Mouse (Mus musculus) heart, embryonic 11.5 days (tissue): Measurements from ENCODE around the gene Tjp3. TPM values are rescaled to one million over a fixed set of nuclear protein-coding genes. Genes with fewer than 3 reads are reported as not detected.
"Not testable (repeated sequence)": the region's sequence is repeated elsewhere in the genome, so short reads cannot be mapped to it uniquely, and the experiment has no call there.

Experiments used
- ATAC-seq: fragments of 200-750 bp; cut with Nextera tagmentation; replicated peaks from 2 replicates; pipeline ENCODE4 v1.8.0; 2017; ENCODE audit warnings: moderate library complexity; ENCODE audit not compliant: insufficient number of reproducible peaks, low FRiP score, low TSS enrichment
- H3K27ac ChIP-seq: fragments of 300-500 bp; sonication (generic); 2 replicates; pipeline ENCODE4 v1.5.1; 2014; ENCODE audit warnings: mild to moderate bottlenecking, low read depth, low read length
- H3K27me3 ChIP-seq: fragments of 300-500 bp; sonication (generic); 2 replicates; pipeline ENCODE4 v1.6.1; 2014; ENCODE audit warnings: mild to moderate bottlenecking, low read length, mixed read lengths; ENCODE audit not compliant: control insufficient read depth, insufficient read depth
- H3K36me3 ChIP-seq: fragments of 300-500 bp; sonication (generic); 2 replicates; pipeline ENCODE4 v1.6.1; 2014; ENCODE audit warnings: mild to moderate bottlenecking, low read length, moderate library complexity, mixed read lengths; ENCODE audit not compliant: control insufficient read depth, insufficient read depth
- H3K4me1 ChIP-seq: fragments of 300-500 bp; sonication (generic); 2 replicates; pipeline ENCODE4 v1.6.1; 2014; ENCODE audit warnings: low read length; ENCODE audit not compliant: control insufficient read depth, insufficient read depth
- H3K4me2 ChIP-seq: fragments of 300-500 bp; sonication (generic); 2 replicates; pipeline ENCODE4 v1.6.1; 2014; ENCODE audit warnings: mild to moderate bottlenecking, moderate library complexity
- H3K4me3 ChIP-seq: fragments of 300-500 bp; sonication (generic); 2 replicates; pipeline ENCODE4 v1.5.1; 2014; ENCODE audit warnings: low read depth, low read length
- H3K9ac ChIP-seq: fragments of 300-500 bp; sonication (generic); 2 replicates; pipeline ENCODE4 v1.6.1; 2014; ENCODE audit warnings: mild to moderate bottlenecking, low read depth, low read length, moderate library complexity
- H3K9me3 ChIP-seq: fragments of 300-500 bp; sonication (generic); replicated peaks from 2 replicates; pipeline ENCODE4 v1.6.1; 2016; ENCODE audit warnings: low read length; ENCODE audit not compliant: control insufficient read depth
- WGBS: fragments of 180-500 bp; shearing (Covaris S2); extraction: QIAGEN DNeasy Blood & Tissue Kit; methylation state at CpG from one replicate; pipeline ENCODE4 v1.1.7; 2014; ENCODE audit not compliant: insufficient replicate concordance; 5-methylcytosine and 5-hydroxymethylcytosine counted together
- microRNA-seq: library from miRNA; unstranded; fragments of <30 nt; microRNA quantifications from one replicate; pipeline ENCODE4, GENCODE M21; 2016; ENCODE audit warnings: borderline number of aligned reads
- polyA plus RNA-seq: library from polyadenylated mRNA; unstranded; fragments of >200 nt; fragmentation: Nextera tagmentation; extraction: Ambion mirVana; gene quantifications from 2 replicates; pipeline ENCODE4 v1.2.1, GENCODE M21; 2014

Tjp3 gene
- polyA plus RNA-seq, 1 experiment from 2014 or later = 1.4 TPM

DNA sequence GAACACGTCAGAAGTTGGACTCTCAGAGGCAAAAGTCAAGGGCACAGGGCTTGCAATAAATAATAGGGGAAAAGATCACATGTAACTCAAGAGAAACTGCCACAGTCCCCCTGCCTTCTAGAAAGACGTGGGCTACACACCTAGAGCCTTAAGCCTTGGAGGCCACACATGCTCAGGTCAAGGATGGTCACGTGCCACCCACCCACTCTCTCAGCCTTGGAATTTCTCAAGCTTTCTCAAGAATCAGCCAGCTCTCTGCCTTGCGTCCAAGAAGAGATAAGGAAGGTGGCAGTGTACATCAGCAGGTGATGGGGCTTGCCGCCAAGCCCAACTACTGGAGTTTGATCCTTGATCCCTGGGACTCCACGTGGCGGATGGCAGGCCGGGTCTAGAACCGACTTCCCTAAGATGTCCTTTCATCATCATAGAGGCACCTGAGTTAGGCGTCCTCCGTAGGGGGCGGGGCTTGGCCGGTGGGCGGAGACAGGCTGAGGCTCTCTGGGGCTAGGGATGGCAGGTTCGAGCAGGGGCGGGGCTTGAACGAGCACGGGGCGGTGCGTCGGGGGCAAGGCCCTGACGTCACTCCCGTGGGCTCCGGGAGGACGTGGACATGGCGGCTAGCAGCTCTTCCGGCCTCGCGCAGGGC is 58.7 kb downstream of the Tjp3 start, which contains the start of gene Zfr2:
Gene Zfr2 (plus strand): TSS at position 576 of the 646 bp plus-strand sequence.
- Histone ChIP-seq H3K4me1 (peaks cover 13% of the 10 kb centered on the region; the same call in 1 of the 2 replicates), H3K4me3 (peak within 1 kb of the TSS; percentile 79), H3K27ac (peak within 1 kb of the TSS; percentile 31), H3K4me2 (peak within 1 kb of the TSS; percentile 64), H3K9ac (peak within 1 kb of the TSS; percentile 82), H3K27me3 (peaks cover 31% of the 10 kb centered on the region), H3K9me3 (no peaks in the 10 kb centered on the region), H3K36me3 (no peaks in the 10 kb centered on the region)
- ATAC-seq = peak; percentile 82
- 8% methylated on average over 24 of the region's 29 CpGs for WGBS

DNA sequence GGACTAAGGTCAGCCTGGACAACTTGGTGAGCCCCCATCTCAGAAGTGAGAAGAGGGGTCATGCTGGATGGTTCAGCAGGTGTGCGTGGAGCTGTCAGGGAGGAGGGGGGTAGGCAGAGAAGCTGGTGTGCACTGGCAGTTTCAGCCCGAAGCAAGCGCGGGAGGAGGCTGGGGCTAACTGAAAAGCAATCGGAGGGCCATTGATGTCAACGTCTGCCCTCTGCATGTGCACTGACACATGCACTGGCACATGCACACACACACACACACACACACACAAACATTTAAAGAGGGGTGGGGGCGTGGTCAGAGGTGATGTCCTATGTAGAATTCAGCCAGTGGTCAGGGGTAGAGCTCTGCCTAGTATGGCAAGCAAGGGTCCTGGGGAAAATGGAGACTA is 59.9 kb downstream of the Tjp3 start:
- Histone ChIP-seq H3K36me3 (no peaks in the 10 kb centered on the region), H3K27me3 (peaks cover 27% of the 10 kb centered on the region), H3K4me1 (peaks cover 13% of the 10 kb centered on the region; the same call in 1 of the 2 replicates), H3K4me3 (no peak overlapping the region), H3K9ac (no peak overlapping the region), H3K27ac (no peak overlapping the region), H3K4me2 (no peak overlapping the region), H3K9me3 (no peaks in the 10 kb centered on the region)
- 51% methylated on average over 7 of the region's 7 CpGs for WGBS
- ATAC-seq = no peak

DNA sequence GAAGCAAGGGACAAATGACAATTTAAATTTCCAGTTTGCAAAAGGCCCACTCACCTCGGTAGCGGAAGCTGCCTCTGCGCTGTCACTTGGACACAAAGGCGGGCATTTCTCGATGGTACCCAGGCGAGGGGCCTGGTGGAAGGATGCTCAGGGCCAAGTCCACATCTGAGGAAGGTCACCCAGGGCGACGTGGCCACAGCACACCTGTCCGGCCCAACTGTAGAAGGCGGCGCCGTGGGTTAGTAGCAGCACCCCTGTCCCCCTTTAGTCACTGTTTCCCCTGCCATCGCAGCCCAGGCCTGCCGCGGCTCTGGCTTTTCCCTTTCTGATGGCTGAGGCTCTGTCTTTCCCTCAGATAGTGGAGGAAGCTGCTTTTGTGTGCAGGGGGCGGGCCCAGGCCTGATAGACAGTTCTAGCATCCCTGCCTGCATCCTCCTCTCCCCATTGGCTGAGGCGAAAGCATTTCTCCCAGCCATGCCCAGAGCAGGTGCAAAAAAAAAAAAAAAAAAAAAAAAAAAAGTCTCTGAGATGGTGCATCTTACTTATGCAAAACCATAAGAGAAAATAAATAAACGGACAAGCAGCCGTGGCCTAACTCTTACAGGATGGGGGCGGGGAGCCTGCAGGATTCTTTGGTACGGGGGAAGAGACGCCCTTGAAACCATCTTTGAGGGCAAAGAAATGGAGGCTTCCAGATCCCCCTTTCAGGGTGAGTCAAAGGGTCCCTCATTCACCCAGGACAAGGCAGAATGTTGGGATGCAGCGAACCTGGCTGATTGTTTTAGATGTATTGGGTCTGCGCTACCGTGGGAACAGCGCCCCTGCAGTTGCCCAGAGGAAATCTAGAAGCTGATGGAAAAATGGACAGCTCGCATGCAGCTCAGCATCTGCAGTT is 60.7 kb downstream of the Tjp3 start, which contains the start of gene Atcay:
Gene Atcay (minus strand): TSS at position 396 of the 895 bp plus-strand sequence.
- Histone ChIP-seq H3K36me3 (no peaks in the 10 kb centered on the region), H3K27me3 (peaks cover 27% of the 10 kb centered on the region), H3K9me3 (no peaks in the 10 kb centered on the region), H3K4me2 (peak within 1 kb of the TSS; percentile 56), H3K27ac (no peak within 1 kb of the TSS), H3K4me1 (peaks cover 13% of the 10 kb centered on the region; the same call in 1 of the 2 replicates), H3K9ac (peak within 1 kb of the TSS; percentile 34; the same call in 1 of the 2 replicates), H3K4me3 (peak within 1 kb of the TSS; percentile 16)
- WGBS = 17% methylated on average over 27 of the region's 27 CpGs
- no peak for ATAC-seq

DNA sequence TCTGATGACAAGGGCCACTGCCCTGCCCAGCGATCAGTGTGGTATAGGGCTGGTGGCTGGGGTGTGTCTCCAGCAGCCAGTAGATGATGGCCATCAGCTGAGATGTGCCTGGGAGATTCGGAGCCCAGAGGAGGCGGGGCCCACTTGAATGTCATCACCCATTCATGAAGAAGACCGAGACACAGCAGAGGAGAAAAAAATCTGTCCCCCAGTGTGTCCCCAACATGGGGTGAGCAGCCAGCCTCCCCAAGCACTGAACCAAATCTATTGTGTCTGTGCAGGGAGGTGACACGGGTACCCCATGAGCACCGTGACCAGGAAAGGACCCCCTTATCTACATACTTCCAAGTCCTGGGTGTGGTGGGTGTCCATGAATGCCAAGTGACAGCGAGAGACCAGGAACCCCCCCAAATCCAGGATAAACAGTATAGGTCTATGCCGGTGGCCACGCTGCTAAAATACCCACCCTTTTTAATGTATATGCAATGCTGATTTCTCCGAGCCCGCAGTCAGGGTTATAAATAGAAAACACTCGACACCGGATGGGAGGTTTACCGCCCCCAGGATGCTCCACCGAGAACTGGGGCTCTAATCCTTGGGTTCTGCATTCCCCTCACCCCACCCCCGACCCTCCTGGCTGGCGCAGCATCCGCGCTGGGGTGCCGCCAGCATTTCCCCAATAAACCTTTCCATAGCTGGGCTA is 61.5 kb downstream of the Tjp3 start:
- Histone ChIP-seq H3K36me3 (no peaks in the 10 kb centered on the region), H3K27me3 (peaks cover 27% of the 10 kb centered on the region), H3K9me3 (no peaks in the 10 kb centered on the region), H3K4me2 (peak overlapping the region; percentile 56), H3K4me1 (peaks cover 13% of the 10 kb centered on the region; the same call in 1 of the 2 replicates), H3K27ac (no peak overlapping the region), H3K4me3 (peak overlapping the region; percentile 16), H3K9ac (peak overlapping the region; percentile 34; the same call in 1 of the 2 replicates)
- WGBS = 12% methylated on average over 20 of the region's 20 CpGs
- no peak for ATAC-seq

DNA sequence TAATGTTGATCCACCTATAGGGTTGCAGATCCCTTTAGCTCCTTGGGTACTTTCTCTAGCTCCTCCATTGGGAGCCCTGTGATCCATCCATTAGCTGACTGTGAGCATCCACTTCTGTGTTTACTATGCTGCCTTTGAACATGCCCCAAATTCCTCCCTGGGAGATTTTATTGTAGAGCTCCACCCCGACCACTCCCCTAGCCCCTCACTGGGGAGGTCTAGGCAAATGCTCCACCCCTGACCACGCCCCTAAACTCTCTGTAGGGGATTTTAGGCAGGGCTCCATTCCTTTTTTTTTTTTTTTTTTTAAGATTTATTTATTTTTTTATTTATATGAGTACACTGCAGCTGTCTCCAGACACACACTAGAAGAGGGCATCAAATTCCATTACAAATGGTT is 67.7 kb downstream of the Tjp3 start:
- not testable (repeated sequence) for ATAC-seq, H3K4me3 ChIP-seq, H3K4me2 ChIP-seq, H3K36me3 ChIP-seq, H3K9me3 ChIP-seq, H3K27me3 ChIP-seq, H3K9ac ChIP-seq, H3K4me1 ChIP-seq, H3K27ac ChIP-seq
- 47% methylated on average over 2 of the region's 2 CpGs for WGBS

Small RNA genes lying within 50 kb of the gene (microRNA-seq; reads per million reads assigned to microRNA genes)
- 11.6 reads per million, percentile 46 among the genes with 10 or more reads in this experiment for gene Mir3057

Other genes with a start within 250 kb of the Tjp3 start
- 130 and 159 TPM in 2 replicates for gene Sgta, start 231.4 kb downstream of the Tjp3 start, polyA plus RNA-seq
- gene Thop1, start 221.5 kb downstream of the Tjp3 start, polyA plus RNA-seq = 30.9 and 31.1 TPM in 2 replicates
- gene Creb3l3, start 192.7 kb downstream of the Tjp3 start, polyA plus RNA-seq = 0.37 and 1.0 TPM in 2 replicates
- gene Map2k2, start 185.7 kb downstream of the Tjp3 start, polyA plus RNA-seq = 153 and 154 TPM in 2 replicates
- 10.6 and 10.8 TPM in 2 replicates for gene Zbtb7a, start 156.4 kb downstream of the Tjp3 start, polyA plus RNA-seq
- 39.4 and 39.7 TPM in 2 replicates for gene Pias4, start 123.7 kb downstream of the Tjp3 start, polyA plus RNA-seq
- gene Eef2, start 115.0 kb downstream of the Tjp3 start, polyA plus RNA-seq = 313 and 338 TPM in 2 replicates
- gene Dapk3, start 108.6 kb downstream of the Tjp3 start, polyA plus RNA-seq = 44.1 and 47.4 TPM in 2 replicates
- gene 4930442H23Rik, start 107.7 kb downstream of the Tjp3 start, polyA plus RNA-seq = 0.21 TPM in 1 of 2 replicates, not detected in the other
- gene Nmrk2, start 89.5 kb downstream of the Tjp3 start, polyA plus RNA-seq = 2.2 and 3.6 TPM in 2 replicates
- 0.60 and 0.83 TPM in 2 replicates for gene Atcay, start 60.7 kb downstream of the Tjp3 start, polyA plus RNA-seq
- gene Zfr2, start 58.4 kb downstream of the Tjp3 start, polyA plus RNA-seq = 2.3 and 3.7 TPM in 2 replicates
- gene Matk, start 38.6 kb downstream of the Tjp3 start, polyA plus RNA-seq = 1.0 and 1.7 TPM in 2 replicates
- 247 and 257 TPM in 2 replicates for gene Mrpl54, start 24.6 kb downstream of the Tjp3 start, polyA plus RNA-seq
- 41.2 and 44.1 TPM in 2 replicates for gene Apba3, start 24.6 kb downstream of the Tjp3 start, polyA plus RNA-seq
- 30.2 and 32.1 TPM in 2 replicates for gene Pip5k1c, start 1.4 kb upstream of the Tjp3 start, polyA plus RNA-seq
- gene Cactin, start 29.5 kb upstream of the Tjp3 start, polyA plus RNA-seq = 20.2 and 25.0 TPM in 2 replicates
- gene Tbxa2r, start 37.1 kb upstream of the Tjp3 start, polyA plus RNA-seq = 10.9 and 11.2 TPM in 2 replicates
- gene Gipc3, start 51.7 kb upstream of the Tjp3 start, polyA plus RNA-seq = not detected in 2 replicates
- 102 and 107 TPM in 2 replicates for gene Hmg20b, start 58.9 kb upstream of the Tjp3 start, polyA plus RNA-seq
- 4.6 and 4.7 TPM in 2 replicates for gene Mfsd12, start 65.9 kb upstream of the Tjp3 start, polyA plus RNA-seq
- gene 4930404N11Rik, start 74.2 kb upstream of the Tjp3 start, polyA plus RNA-seq = 0.23 and 0.67 TPM in 2 replicates
- 66.1 and 70.0 TPM in 2 replicates for gene Fzr1, start 86.9 kb upstream of the Tjp3 start, polyA plus RNA-seq
- 47.5 and 61.4 TPM in 2 replicates for gene Dohh, start 92.8 kb upstream of the Tjp3 start, polyA plus RNA-seq
- 1.4 and 2.9 TPM in 2 replicates for gene Gm48551, start 92.9 kb upstream of the Tjp3 start, polyA plus RNA-seq
- 0.55 and 1.2 TPM in 2 replicates for gene Gm48552, start 97.4 kb upstream of the Tjp3 start, polyA plus RNA-seq
- 4.2 and 5.8 TPM in 2 replicates for gene Smim24, start 101.5 kb upstream of the Tjp3 start, polyA plus RNA-seq
- gene Nfic, start 164.1 kb upstream of the Tjp3 start, polyA plus RNA-seq = 28.1 and 29.8 TPM in 2 replicates
- 0.19 and 0.31 TPM in 2 replicates for gene Celf5, start 191.1 kb upstream of the Tjp3 start, polyA plus RNA-seq
- 40.9 and 49.0 TPM in 2 replicates for gene Ncln, start 204.8 kb upstream of the Tjp3 start, polyA plus RNA-seq
- gene S1pr4, start 208.6 kb upstream of the Tjp3 start, polyA plus RNA-seq = 0.56 and 0.79 TPM in 2 replicates
- 2.5 and 3.4 TPM in 2 replicates for gene Gna15, start 232.6 kb upstream of the Tjp3 start, polyA plus RNA-seq